Mouse (Mus musculus) lung, postnatal 36 days (tissue): ENCODE measurements around the gene Inpp4b.
"Not testable (repeated sequence)": the region's sequence is repeated elsewhere in the genome, so short reads cannot be mapped to it uniquely, and the experiment has no call there.

Experiments used
- DNase-seq: peaks from one replicate; pipeline ENCODE4 v3.0.0; 2022; ENCODE audit warnings: mixed read lengths

Gene Inpp4b

DNA sequence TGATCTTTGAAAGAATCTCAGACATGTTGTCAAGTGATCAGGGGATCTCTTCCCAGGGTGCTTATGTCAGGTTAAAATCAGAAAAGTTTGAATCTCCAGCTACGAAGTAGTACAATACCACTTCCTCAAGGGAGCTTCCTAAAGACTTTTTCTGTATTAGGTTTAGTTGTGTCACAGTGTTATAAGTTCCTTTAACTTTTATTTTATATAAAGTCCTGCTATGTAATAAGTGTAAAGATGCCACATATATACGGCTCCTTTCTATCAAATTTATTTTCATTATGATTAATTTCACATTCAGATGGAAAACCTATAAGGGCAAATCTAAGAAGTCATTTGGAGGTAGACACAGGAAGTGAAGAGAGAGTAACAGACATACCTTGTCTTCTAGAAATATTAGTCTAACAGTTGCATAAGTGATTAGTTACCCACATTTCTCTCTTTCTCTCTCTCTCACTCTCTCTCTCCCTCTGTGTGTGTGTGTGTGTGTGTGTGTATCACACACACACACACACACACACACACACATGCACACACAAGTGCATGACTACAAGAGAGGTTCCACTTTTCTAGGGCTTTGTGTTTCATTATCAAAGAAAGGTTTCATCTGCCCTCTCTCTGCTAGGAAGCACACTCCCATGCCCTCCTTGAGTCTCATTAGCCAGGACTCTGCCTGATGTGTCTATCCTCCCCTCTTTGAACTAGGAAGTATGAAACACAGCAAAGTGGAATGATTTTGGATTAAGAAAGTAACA is 438.7 kb downstream of the Inpp4b start:
- DNase-seq = no peak

DNA sequence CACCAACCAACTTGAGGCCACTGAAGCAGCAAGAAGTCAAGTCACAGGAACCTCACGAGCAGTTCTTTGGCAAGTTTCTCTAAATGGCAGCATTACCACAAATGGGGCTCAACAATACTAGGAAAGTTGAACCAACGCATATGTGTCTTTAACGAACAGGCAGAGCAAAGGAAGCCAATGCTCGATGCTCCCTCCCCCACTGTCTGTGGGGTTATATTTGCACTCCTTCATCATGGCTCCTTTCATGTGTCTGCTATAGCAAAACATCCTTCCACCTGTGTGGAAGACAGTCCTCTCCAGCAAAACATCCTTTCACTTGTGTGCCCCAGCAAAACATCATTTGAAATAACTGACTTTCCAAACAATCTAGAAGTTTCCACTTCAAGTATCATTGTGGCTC is 440.4 kb downstream of the Inpp4b start:
- no peak for DNase-seq

DNA sequence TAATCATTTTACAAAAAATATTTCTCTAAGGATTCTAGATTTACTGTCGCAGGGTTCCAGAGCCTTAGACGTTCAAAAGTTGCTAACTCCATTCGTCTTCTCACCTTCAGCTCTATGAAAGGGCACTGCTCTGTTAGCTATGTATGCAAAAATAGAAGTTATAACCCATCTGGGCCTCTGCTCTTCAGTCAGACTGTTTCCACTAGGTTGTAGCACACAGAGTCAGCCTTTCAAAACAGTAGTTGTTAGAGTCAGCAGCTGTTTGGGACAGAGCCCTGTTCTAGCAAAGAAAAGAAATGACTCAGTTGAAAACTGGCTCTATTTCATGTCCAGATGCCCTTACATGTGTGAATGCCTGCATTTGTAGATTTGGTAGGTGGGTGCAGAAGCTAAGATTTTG is 442.4 kb downstream of the Inpp4b start:
- no peak for DNase-seq

GRCm38 (mm10) chr8:81788498-81788897 is 446.1 kb downstream of the Inpp4b start:
- DNase-seq = no peak

- DNase-seq = no peak
Measured at GRCm38 (mm10) chr8:81792649-81793048, 450.3 kb downstream of the Inpp4b start.

GRCm38 (mm10) chr8:81798501-81798900 is 456.1 kb downstream of the Inpp4b start:
- no peak for DNase-seq

GRCm38 (mm10) chr8:81800792-81801191 is 458.4 kb downstream of the Inpp4b start:
- DNase-seq = no peak

GRCm38 (mm10) chr8:81806797-81807196 is 464.4 kb downstream of the Inpp4b start:
- peak; percentile 85 for DNase-seq

- peak; percentile 11 for DNase-seq
Measured at GRCm38 (mm10) chr8:81807578-81807977, 465.2 kb downstream of the Inpp4b start.

- DNase-seq = no peak
Measured at GRCm38 (mm10) chr8:81808406-81808805, 466.1 kb downstream of the Inpp4b start.

DNA sequence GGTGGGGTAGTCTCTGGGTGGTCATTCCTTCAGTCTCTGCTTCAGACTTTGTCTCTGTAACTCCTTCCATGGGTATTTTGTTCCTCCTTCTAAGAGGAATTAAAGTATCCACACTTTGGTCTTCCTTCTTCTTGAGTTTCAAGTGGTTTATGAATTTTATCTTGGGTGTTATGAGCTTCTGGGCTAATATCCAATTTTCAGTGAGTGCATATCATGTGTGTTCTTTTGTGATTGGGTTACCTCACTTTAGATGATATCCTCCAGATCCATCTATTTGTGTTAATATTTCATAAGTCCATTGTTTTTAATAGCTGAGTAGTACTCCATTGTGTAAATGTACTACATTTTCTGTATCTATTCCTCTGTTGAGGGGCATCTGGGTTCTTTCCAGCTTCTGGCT is 467.1 kb downstream of the Inpp4b start:
- not testable (repeated sequence) for DNase-seq

DNA sequence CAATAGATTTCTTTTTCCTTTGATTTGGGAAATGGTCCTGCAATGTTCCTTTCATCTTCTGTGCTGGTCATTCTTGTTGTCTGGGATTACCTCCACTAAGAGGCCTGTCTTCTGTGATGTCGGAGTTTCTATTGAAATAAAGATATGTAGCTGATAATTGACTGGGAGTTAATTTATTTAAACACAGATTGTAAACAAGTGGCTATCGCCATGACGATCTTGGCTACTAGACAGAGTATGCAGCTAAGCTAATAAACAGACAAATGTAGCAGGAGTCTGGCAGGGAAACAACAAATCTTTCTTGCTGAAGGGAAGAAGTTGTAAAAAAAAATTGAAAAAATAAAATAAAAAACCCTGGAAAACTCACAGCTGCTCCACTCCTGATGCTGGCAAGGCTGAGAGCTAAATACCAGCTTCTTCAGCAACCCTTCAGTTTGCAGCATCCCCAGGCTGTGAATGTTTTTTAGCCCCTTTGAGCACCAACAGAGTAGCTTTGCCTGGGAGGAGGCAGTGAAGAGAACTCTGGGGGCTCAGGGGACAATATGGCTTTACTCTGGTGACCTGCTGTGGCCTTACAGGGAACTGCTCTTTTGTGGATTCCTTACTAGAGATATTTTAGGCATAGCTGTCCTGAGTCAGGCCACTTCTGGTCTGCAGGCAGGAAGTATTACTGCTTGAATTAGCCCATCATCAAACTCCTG is 469.8 kb downstream of the Inpp4b start:
- DNase-seq = peak; percentile 24

GRCm38 (mm10) chr8:81814742-81815141 is 472.4 kb downstream of the Inpp4b start:
- DNase-seq = no peak

- DNase-seq = no peak
Measured at GRCm38 (mm10) chr8:81815551-81815950, 473.2 kb downstream of the Inpp4b start.

- DNase-seq = no peak
Measured at GRCm38 (mm10) chr8:81823121-81823520, 480.8 kb downstream of the Inpp4b start.

GRCm38 (mm10) chr8:81824975-81825374 is 482.6 kb downstream of the Inpp4b start:
- DNase-seq = no peak

- DNase-seq = peak; percentile 24
Measured at GRCm38 (mm10) chr8:81826406-81826805, 484.1 kb downstream of the Inpp4b start.

DNA sequence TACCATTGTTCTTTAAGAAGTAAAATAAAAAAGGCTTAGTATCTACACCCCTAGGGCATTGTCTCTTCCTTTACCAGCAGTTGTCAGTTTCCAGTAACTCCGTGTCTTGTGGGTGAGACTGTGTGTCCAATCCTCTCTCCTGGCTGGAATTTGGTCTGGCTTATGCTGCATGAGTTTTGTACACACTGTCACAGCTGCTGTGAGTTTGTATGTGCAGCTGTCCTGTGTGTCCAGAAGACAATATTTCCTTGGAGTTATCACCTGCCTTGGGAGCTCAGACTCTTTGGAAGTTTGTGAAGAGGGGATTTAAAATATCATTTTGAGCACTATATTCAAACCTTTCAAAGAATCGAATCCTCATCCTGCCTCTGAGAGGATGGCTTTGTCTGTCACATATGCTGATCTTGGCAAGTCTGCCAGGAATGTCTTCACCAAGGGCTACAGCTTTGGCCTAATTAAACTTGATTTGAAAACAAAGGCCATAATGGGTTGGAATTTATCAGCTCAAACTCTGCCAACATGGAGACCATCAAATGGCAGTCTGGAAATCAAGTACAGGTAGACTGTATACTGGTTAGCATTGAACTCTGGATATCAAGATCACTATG is 485.1 kb downstream of the Inpp4b start:
- DNase-seq = no peak

DNA sequence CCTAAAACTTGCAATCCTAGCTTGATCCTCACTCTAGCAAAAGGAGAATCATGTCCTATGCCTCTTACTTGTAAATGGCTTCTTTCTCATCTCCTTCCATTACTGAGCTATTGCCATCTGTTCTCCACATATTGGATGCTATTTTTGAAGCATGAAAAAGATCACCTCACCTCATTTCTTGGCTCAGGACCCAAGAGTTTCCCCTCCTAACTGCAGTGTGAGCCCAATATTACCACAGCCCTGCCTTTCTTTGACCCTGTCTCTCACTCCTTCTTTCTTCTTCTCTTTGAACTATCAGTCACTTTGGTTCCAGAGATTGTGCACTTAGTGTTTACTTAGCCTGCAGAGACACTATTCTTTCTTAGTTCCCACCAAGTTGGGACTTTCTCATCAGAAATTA is 489.1 kb downstream of the Inpp4b start:
- no peak for DNase-seq

GRCm38 (mm10) chr8:81833852-81834251 is 491.5 kb downstream of the Inpp4b start:
- no peak for DNase-seq

GRCm38 (mm10) chr8:81840512-81840911 is 498.2 kb downstream of the Inpp4b start:
- DNase-seq = no peak

GRCm38 (mm10) chr8:81844104-81844982 is 502.0 kb downstream of the Inpp4b start:
- no peak for DNase-seq

- DNase-seq = no peak
Measured at GRCm38 (mm10) chr8:81847929-81848328, 505.6 kb downstream of the Inpp4b start.
